Mouse (Mus musculus) neural tube, embryonic 10.5 days (tissue): ENCODE results near the gene Smco2.

ENCODE experiments used
- DNase-seq: peaks from one replicate; pipeline ENCODE4 v3.0.0-alpha.2; 2017; ENCODE audit warnings: low spot score; ENCODE audit errors: extremely low spot score

Smco2 gene

DNA sequence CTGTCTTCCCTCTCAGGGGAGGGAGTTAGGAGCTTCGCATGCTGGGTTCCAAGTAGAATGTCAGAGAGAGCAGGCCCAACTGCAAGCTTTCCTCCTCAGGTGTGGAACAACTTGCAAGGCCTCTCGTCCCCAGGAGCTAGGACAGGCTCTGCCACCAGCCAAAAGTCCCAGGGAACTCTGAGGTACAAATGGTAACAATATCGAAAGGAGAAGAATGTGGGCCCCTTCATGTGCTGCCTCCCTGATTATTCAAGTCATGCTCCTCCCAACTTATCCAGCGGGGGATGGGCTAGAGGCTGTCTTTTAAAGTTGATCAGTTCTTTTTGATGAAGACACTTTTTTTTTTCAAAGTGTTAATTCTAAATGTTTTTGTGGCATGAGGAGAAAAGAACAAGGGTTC is at the start of gene Smco2:
Gene Smco2, plus strand, starts transcription at position 55 of the 400 bp plus-strand sequence.
- no peak for DNase-seq

DNA sequence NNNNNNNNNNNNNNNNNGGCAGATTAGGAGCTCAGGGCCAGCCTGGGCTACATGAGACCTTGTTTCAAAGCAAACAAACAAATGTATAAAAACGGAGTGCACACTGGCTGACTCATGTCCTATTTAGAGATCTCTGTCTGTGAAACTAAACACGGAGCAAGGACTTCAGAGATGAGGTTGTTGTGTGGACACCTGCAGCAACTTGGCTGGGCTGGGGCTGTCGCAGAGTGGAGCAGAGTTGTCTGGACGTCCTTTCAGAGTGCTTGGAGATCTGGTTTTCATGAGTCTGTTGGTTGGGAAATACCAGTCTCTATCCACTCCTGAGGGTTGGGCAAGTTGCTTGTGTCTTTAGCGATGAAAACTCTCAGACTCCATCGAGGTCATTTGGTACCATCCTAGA is 39.9 kb upstream of the Smco2 start:
- no peak for DNase-seq

DNA sequence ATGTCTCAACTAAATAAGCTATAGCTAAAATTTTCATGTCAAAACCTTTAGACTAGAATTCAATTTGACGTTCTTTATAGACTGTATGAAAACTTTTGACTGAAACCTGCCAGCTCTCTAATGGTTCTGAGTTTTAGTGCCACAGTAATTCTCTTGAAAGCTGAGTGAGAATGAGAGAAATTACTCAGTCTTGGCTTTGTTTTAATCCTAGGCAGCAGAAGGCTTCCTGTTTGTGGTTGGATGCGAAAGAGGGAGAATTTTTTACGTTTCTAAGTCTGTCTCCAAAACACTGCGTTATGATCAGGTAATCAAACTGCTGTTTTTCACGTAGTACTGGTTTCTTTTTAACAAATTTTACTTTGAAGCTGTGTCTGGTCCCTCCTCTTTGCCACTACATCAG is 36.9 kb upstream of the Smco2 start:
- DNase-seq: no peak

DNA sequence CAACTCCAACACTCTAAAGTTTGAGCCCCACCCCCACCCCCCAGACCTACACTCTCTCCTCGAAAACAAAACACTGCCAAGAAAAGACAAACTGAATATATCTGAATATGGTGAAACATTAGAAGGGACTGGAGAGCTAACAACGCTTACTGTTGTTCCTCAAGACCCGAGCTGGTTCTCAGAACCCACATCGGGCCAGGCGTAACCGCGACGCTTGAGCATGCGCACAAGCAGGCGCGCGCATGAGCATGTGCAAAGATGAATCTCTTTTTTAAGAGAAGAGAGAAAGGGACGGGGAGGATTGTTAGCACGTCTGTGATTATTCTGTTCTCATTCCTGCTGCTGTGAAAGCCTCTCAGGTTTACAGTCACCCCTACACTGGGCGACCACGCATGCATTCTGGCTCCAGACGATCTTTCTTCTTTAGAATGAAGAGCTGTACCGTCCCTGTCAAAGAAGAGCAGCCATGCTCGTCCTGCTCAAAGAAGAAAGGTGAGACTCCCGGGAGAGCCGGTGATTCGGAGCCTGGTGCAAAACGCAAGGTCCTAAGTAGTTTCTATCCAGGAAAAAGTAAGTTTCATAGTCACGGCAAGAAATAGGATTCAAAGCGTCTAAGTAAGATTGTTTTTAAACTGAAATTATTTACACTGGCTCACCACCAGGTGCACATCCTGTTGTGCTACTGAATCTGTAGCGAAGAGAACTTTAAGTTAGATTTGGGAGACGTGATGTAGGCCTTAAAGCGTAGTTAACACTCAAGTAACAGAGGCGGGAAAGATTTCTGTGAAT is 29.5 kb upstream of the Smco2 start:
- no peak for DNase-seq

DNA sequence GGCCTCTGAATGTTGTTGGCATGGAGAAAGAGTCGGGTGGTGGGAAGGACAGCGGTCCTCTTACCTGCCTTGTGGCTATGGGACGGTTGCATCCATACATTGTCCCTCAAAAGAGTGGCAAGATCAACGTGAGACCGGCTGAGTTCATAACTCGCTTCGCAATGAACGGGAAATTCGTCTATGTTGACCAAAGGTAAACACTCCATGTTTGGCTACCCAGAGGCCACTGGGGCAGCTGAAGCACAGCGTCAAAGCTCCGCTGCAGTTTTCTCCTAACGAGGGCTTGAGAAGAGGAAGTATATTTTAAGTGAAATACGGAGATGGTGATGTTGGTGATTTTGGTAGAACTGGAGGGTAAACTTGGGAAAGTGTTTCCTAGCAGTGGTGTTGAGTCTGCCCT is 27.9 kb upstream of the Smco2 start:
- DNase-seq: no peak

DNA sequence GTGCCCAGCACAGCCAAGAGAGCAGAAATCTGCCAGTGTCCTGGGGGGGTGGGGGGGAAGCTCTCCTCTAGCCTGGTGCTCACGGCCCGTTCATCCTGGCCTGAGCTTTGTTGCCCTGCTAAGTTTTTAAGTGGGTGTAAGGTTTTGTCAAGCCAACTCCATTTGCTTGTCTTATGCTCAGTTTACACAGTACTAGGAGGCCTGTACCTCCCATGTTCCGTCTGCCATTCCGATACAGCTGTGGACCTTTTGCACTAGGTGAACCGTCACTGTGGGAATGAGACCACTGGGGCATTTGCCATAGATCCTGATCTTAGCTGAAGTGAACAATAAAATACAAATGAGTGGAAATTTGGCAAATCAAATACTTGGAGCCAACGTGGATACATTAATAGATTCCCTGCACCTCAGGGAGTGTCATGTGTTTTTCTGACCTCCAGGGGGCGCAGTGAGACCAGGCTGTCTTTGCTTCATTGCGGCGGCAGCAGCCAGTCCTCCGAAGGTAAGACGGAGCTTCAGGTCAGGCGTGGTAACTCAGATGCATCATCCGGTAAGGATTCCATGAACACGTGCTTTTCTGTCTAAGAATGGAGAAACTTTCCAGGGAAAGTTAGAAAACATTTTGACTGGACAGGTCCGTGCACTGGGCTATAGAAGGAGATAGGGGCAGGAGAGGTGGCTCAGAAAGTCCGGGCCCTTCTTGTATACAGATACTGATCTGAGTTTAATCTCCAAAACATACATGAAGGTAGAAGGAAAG is 25.0 kb upstream of the Smco2 start:
- peak; percentile 70 for DNase-seq

DNA sequence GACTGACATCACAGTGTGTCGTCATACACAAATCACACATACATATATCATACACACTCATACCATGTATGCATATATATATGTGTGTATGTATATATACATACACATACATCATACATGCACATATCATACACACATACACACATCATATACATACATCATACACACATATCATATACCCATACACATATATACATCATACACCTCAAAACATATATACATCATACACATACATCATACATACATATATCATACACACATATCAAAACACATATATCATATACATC is 24.5 kb upstream of the Smco2 start:
- DNase-seq: no peak

DNA sequence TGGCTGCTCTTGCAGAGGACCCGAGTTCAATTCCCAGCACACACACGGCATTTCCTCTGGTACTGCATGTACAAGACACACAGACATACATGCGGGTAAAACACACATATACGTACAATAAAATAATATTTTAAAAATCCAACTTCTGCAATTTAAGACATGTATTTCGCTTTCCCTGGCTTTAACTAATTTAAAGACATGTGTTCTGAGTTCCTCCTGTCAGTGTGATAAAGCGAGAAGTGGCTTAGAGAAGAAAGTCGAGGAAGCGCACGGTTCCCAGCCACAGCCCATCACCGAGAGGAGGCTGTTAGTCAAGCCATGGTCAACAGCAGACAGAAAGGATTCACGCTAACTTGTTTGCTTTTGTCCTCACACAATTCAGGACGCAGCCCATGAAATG is 18.6 kb upstream of the Smco2 start:
- no peak for DNase-seq

DNA sequence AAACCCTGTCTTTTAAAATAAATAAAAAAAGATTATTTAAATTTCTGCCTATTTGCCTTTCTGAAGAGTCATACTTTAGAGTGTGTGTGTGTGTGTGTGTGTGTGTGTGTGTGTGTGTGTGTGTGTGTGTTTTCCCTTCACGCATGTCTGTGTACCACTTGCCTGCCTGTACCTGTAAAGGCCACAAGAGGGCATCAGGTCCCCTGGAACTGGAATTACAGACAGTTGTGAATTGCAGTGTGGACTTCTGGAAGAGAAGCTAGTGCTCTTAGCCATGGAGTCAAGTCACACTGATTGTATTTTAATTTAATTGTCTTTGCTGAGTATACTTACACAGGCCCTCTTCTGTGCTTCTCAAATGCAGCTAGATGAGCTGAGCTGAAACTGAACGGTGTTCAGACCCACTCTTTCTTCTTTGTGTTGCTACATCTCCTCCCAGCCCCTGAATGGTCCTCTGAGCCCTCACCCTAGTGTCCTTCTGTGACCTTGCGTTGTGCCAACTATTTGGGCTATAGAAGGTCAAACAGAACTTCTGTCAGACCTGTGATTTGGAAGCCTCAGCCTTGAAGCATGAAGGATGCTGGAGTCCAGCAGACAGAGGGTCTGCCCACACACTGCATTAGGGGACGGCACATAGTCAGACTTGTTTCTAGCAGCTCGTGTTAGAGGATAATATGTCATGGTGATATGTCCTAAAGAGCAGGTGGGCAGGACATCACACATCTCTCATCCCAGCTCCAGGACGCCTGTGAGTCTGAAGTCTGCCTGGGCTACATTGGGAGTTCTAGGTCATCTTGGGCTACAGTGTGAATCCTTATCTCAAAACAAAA is 16.2 kb upstream of the Smco2 start:
- peak; percentile 57 for DNase-seq

DNA sequence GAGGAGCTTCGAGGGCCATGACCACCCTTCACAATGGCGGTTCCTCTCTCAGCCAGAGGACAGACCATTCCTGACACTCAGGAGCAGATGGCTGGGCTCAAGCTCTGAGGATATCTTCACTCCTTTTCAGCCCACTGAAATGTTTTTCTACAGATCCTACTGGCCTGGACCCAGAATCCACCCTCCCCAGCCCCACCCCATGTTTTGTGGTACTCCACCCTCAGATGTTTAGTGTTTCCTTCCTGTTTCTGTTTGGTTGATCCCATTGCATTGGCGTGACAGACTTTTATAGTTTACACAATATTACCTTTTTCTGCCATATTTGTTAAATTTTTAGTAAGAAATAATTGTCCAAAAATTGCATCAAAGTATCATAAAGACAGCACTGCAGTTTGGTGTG is 15.6 kb upstream of the Smco2 start:
- DNase-seq: no peak

DNA sequence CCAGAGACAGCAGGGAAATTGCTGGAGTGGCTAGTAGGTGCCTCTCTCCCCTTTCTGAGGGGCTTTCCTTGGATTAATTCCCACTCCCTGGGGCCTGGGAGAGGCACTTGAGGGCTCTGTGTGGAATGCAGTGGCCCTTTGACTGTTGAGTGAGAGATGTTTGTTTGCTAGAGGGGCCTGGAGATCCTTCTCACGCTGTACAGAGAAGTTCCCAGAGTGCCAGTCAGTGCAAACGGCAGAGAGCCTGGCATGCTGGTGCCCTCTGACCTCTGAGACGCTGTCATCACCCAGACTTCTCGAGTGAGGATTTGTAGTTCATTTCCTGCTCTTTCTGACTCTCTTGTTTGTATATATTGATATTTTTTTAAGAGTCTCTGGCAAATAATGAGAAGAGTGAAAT is 14.1 kb upstream of the Smco2 start:
- DNase-seq: no peak

DNA sequence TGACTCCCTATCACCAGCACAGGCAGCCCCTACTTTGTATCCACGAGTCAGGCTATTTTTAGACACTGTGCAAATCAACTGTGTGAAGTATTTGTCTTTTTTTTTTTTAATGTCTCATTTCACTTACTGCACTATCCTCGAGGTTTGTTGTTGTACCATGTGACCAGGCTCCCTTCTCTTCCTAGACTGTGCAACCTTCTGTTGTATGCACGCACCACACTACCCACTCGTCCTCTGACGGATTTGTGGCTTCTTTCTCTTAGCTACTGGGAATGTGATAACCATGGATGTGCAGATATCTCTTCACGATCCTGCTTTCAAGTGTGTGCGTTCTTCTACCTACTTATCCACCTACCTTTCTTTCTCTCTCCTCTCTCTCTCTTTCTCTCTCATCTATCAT is 12.6 kb upstream of the Smco2 start:
- DNase-seq: no peak

DNA sequence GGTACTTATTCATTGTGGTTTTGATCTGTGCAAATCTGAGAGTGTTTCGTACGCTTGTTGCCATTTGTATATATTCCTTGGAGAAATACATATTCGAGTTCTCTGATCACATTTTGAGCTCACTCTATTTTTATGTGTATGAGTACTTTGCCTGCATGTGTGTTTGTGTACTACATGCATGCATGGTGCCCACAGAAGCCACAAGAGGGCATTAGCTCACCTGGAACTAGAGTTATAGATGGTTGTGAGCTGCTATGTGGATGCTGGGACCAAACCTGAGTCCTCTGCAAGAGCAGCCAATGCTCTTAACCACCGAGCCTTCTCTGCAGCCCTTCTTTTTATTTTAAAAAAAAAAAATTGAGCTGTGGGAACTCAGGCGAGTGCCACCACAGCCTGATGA is 11.5 kb upstream of the Smco2 start:
- DNase-seq: no peak

DNA sequence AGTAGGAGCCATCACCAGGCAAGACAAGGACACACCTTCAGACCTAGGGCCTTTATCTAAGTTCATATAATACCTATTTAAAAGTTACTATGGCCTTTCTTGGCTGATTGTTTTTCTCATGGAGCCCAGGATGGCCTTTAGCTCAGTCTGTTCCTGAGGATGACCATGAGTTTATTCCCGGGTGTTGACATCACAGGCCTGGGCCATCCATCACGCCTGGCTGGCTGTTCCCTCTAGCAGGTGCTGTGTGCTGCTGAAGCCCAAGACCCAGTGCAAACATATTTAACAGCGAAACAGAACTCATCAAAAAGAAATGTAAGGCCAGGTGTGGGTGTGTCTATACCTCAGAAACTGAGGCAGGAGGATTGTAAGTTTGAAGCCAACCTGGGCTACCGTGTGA is 11.0 kb upstream of the Smco2 start:
- DNase-seq: no peak

DNA sequence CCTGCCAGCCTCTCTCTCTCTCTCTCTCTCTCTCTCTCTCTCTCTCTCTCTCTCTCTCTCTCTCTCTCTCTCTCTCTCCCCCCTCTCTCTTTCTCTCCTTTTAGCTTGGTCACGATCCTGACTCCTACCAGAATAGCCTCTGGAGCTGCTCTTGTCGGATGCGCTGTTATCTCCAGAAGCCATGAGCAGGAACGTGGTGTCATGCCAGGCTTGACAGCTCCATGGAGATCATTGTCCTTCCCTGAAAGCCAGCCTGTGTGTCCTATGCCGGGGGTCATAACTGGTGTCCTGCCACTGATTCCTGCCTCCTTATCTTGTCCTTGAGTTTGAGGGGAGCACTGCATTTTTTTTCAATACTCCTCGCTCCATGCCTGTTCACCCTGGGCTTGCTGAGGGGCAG is 5.0 kb upstream of the Smco2 start:
- DNase-seq: no peak

DNA sequence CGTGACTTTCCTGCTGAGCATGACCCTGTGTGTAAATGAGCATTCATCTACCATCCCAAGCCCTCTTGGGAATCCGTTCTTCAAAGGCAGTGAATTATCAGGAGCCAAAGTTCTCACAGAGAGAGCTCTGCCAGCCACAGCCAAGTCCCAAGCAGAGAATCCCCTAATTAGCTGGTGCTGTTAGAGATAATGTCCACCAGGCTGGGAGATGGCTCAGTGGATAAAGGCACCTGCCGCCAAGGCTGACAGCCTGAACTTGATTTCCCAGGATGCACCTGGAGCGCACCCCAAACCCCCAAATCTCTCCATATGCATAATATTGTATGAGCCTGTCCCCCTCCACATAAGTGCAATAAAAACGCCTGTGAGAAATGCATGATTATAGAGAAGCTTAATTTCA is 4.6 kb upstream of the Smco2 start:
- DNase-seq: no peak

DNA sequence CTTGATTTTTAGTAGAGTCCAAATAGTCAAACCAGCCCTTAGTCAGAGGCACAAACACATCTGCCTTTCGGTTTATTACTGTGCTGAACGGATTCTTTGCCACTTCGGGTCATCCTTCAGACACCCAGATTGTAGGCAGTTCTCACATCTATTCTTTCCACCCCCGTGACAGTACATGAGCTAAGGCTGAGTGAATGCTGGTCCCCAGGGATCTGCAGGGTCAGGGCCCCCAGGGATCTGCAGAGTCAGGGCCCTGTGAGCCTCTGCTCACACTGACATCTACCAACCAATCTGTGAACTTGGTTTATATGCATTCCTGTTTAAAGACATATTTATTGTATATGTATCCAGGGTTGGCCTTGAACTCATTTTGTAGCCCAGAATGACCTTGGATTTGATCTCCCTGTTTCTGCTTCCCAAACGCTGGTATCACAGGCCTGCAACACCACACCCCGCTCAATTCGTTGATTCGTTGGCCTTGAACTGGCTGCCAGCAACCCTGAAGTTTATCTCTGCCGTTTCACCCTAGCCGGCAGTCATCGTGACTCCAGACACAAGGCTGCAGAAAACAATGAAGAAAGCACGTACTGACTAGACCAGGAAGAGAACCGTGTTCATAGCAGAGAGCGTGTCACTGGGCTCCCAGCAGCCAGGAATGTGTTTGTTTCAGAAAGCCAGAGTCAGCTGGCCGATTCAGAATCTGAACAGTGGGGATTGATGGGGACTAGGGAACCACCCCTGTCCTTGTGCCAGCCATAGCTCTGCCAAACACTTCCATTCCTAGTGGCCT is 3.7 kb upstream of the Smco2 start:
- no peak for DNase-seq

DNA sequence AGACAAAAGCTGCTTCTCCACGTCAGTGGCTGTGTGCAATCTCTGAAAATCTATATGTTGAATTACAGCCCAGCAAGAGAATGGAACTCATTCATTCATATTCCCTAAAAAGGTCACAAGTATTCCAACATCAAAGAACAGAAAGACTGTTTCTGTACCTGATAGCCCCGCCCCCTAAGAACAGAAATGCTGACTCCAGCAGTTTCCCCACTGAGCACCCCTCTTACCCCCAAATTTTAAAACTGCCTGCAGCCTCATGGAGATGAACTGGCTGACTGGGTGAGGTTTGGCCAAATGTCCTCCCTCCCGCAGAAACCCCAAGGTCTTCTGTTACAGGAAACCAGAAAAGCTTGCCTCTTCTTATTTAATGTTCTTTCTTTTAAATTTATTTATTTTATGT is 2.5 kb upstream of the Smco2 start:
- DNase-seq: no peak

DNA sequence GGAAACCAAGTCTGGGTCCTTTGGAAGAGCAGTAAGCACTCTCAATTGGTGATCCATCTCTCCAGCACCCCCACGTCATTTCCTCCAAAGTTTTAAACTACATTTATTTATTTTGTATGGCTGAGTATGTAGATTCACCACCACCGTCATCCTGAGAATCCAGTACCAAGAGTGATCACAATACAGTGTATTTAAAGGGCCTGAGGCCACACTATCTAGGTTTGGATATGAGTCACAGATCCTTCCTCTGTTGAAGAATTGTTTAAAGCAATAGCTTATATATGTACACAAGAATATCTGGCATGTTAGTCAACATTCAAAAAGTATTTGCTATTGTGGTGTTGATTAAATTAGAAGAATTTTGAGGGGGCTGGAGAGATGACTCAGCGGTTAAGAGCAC is 1.6 kb upstream of the Smco2 start:
- DNase-seq: no peak

DNA sequence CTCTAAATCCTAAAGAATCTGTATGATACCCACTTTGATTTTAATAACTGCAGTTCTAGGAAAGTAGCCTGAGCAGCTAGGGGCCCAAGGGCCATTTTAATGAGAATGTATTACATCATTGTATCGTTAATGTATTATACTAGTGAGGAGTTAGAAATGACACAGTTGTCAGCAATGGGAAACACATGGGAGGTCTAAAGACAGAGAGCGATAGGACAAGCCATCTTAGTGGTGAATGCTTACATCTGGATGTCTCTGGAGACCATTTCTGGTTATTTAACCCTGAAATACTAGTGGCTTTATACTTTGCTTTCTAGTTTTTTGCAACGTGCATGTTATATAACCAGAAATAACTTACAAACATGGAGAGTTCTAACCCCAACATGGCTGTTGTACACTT is 2.0 kb downstream of the Smco2 start:
- no peak for DNase-seq

DNA sequence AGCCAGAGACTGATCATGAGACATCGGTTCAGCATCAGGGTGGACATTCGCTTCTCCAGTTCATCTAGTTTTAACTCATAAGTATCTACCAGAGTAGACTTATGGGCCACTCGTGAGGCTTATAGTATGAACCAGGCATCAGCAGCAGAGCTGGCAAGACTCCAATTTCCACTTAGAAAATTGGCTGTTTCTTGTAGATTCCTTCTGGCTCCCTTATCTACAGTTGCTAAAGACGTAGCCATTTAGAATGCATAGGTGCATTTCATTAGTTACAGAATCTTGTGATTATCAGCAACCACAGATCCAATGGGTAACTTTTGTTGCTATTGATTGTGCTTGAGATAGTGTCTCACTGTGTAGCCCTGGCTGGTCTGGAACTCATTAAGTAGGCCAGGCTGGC is 2.8 kb downstream of the Smco2 start:
- DNase-seq: no peak

DNA sequence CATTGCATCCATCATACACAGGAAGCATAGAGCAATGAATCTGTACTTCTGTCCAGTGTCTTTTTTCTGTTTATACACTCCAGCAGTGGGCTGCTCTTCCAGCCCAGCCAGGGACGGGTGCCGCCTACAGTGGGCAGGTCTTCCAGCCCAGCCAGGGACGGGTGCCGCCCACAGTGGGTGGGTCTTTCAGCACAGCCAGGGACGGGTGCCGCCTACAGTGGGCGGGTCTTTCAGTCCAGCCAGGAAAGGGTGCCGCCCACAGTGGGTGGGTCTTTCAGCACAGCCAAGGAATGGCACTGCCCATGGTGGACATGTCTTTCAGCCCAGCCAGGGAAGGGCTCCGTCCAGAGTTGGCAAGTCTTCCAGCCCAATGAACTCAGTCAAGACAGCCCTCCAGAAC is 5.3 kb downstream of the Smco2 start:
- no peak for DNase-seq
